Mouse (Mus musculus): ENCODE data around the gene Cdk5rap3. TPM values are rescaled to one million over a fixed set of nuclear protein-coding genes. Genes with fewer than 3 reads are reported as not detected.

Gene Cdk5rap3
- polyA plus RNA-seq, 1 experiment, result 47.5 TPM

DNA sequence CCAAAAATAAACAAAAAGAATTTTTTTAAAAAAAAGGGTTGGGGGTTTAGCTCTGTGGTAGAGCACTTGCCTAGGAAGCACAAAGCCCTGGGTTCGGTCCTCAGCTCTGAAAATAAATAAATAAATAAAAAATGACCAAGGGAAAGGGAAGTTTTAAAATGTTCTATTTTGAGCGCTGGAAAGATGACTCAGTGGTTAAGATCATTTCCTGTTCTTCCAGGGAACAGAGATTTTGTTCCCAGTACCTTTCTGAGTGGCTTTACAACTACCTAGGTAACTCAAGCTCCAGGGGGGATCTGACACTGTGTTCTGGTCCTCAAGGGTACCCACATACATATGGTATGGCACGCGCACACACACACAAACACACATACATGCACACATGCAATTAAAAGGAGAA is 20.4 kb downstream of the Cdk5rap3 start:
- no peak for DNase-seq (ENCODE audit: low spot score)

- no peak for DNase-seq (ENCODE audit: low spot score)
Observed at GRCm38 (mm10) chr11:96893203-96893842, 23.0 kb downstream of the Cdk5rap3 start.

- no peak for DNase-seq (ENCODE audit: low spot score)
Observed at GRCm38 (mm10) chr11:96891784-96892527, 24.3 kb downstream of the Cdk5rap3 start.

GRCm38 (mm10) chr11:96886942-96887546 is 29.3 kb downstream of the Cdk5rap3 start:
- DNase-seq (ENCODE audit: low spot score), result no peak

DNA sequence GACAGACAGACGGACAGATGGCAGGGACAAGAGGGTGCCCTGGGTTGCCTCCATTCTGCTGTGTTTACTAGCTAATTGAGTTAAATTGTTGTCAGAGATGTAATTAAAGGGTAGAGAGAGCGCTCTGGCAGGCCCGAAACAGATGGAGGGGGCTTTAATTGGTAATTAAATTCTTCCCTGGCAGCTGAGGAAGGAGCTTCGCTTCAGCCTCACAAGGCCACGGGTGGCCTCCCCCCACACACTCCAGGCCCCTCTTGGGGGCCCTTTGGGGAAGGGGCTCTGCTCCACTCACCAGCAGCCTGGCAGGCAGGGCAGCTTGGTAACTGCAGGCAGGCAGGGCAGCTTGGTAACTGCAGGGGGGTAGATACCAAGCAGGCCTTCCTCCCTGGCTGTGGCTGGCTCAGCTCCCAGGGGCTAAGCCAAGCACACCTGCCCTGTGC is 30.4 kb downstream of the Cdk5rap3 start:
- no peak for DNase-seq (ENCODE audit: low spot score)

- DNase-seq (ENCODE audit: low spot score), result no peak
Observed at GRCm38 (mm10) chr11:96880296-96880695, 36.0 kb downstream of the Cdk5rap3 start.

DNA sequence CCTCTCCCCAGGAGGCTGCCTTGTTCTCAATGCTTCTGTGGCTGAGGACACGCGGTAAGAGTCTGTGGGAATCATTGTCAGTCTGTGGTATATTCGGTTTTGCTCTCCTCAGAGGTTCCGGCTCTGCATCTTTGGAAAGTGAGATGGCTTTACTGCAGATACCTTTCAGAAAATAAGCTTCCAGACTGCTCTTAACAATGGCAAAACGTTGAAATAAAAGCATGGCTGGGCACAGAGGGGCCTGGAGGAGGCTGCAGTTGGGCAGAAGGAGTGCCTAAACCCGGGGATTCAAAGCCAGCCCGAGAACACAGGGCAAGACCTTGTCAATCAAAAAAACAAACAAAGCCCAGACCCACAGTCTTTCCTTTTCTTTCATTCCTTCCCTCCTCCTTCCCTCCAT is 36.9 kb downstream of the Cdk5rap3 start:
- DNase-seq (ENCODE audit: low spot score), result no peak

- DNase-seq (ENCODE audit: low spot score), result no peak
Observed at GRCm38 (mm10) chr11:96878715-96879114, 37.6 kb downstream of the Cdk5rap3 start.

DNA sequence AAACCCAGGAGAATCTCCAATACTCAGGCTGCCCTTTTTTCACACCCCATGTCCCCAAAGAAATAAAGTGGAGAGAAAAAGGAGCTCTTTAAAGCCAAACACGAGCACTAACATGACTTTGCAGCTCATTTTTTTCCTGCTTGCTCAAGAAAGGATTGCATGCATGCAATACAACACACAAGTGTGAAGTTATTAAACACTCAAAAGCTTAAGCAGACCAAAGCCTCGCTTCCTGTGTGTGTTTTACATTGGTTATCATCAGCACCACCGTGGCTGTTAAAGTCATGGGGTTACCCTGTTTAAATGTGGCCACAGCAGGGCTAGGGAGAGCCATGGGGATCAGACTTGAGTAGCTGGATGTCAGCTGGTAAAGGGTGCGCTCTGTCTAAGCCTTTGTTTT is 39.2 kb downstream of the Cdk5rap3 start:
- no peak for DNase-seq (ENCODE audit: low spot score)

GRCm38 (mm10) chr11:96876300-96877040 is 39.8 kb downstream of the Cdk5rap3 start:
- no peak for DNase-seq (ENCODE audit: low spot score)

DNA sequence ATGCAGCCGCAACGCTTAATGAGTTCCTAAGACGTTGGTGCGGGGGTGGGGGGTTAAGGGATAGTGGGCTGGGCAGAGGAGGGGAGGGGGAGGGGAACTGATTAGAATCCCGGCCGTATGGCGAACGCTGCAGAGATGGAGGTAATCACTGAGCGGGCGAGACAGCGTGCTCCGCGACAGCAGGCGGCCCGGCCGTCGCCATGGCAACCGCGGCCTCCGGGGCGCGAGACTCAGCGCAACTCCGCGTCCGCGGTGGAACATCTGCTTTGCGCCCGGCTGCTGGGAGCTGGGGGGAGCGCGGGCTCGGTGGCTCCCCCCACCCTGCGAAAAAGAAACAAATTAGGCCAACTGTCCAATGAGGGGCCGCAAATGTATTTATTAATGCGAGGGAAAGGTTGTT is 40.6 kb downstream of the Cdk5rap3 start:
- DNase-seq (ENCODE audit: low spot score), result no peak

DNA sequence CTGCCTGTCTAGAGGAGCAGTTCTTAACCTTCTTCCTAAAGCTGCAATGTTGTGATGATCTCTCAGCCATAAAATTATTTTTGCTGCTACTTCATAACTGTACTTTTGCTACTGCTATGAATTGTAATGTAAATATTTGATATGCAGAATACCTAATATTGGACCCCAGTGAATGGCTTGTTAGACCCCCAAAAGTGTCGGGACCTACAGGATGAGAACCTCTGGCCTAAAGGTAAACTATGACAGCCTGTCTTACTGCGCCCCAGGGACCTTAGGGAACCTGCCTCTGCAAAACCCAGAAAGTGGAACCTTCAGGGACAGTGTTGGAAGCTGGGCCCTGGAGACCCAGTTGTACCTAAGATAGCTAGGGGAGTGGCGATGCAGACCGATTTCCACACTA is 41.0 kb downstream of the Cdk5rap3 start:
- DNase-seq (ENCODE audit: low spot score), result no peak

- no peak for DNase-seq (ENCODE audit: low spot score)
Observed at GRCm38 (mm10) chr11:96873601-96874140, 42.6 kb downstream of the Cdk5rap3 start.

DNA sequence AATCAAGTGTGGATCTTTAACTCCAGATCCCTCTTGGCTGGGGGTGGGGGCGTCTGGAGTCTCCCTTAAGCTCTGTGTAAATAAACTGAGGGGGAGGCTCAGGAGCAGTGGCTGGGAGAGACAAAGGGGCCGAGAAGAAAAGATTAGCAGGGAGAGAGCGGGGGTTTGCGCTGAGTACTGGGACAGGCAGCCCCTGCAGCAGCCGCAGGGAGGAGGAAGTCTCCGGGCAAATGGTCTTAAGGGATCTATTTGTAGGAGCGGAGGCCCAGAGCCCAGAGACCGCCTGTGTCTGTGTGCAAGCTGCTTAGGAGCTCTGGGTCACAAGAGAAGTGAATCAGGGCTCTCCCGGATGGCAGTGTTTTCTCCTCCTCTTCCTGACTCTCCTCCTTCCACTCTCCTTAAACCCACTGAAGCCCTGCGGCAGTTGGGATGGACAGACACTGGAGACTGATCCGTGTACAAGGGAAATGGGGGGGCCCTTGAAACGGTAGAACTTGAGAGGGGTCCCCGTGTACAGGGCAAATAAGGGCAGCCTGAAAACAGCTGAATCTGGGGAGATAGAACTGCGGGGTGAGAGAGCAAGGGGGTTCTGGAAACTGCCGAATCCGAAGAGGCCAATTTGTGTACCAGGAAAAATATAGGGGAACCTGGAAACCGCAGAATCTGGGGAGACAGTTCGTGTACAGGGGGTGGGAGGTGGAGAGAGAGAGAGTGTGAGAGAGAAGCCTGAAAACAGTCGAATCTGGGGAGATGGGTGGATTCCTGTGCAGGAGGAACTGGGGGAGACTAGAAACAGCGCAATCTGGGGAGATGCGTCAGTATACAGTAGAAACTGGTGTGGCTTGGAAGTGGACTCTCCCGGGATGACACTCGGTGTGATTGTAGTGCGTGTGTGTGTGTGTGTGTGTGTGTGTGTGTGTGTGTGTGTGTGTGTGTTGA is 43.6 kb downstream of the Cdk5rap3 start:
- no peak for DNase-seq (ENCODE audit: low spot score)

GRCm38 (mm10) chr11:96867149-96867548 is 49.1 kb downstream of the Cdk5rap3 start:
- no peak for DNase-seq (ENCODE audit: low spot score)

- DNase-seq (ENCODE audit: low spot score), result no peak
Observed at GRCm38 (mm10) chr11:96863206-96863995, 52.9 kb downstream of the Cdk5rap3 start.

DNA sequence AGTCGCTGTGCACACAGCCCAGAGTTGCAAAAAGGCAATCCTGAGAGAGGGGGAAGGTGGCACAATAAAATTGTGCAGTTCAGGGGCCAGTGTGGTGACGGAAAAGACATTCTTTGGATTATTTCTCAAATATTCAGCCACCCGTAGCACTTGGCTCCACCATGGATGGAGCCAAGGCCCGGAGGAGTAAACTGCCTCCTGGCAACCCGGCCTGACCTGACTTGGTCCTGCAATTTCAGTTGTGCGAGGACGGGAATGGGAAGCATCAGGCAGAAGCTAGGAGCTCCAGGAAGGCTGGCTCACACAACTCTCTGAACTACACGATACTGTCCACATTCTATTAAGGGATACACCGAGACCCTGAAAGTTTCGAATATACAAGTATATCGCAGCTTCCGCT is 53.8 kb downstream of the Cdk5rap3 start:
- DNase-seq (ENCODE audit: low spot score), result no peak

GRCm38 (mm10) chr11:96861878-96862289 is 54.4 kb downstream of the Cdk5rap3 start:
- DNase-seq (ENCODE audit: low spot score), result peak; percentile 94

DNA sequence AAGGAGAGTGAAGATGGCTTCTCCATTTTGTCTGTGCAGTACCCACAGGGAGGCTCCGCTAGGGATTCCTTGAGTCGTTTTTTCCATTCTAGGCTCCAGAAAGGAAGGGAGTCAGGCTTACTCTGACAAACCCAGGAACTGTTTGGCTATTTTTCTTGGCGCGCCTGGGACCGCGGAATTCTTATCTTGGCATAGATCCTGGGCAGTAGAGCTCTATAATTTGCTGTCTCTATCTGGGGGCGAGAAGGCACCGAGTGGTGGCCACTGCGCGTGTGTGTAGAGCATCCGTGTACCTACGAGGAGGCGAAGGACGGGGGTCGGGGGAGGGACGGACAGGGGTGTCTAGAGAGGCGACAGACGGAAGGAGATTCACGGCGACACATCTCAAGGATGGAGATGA is 54.9 kb downstream of the Cdk5rap3 start:
- DNase-seq (ENCODE audit: low spot score), result no peak

GRCm38 (mm10) chr11:96860564-96860963 is 55.7 kb downstream of the Cdk5rap3 start:
- DNase-seq (ENCODE audit: low spot score), result peak; percentile 61

Measured in urinary bladder, adult 2 months (tissue).